Mouse (Mus musculus) embryo, embryonic 11.5 days (tissue): Measurements from ENCODE around the gene Satb1.

ENCODE experiments used
- DNase-seq: peaks from one replicate; pipeline ENCODE4 v3.0.0-alpha.2; 2012; ENCODE audit warnings: low read depth, low spot score

Satb1 gene

GRCm38 (mm10) chr17:51814301-51814700, 18.8 kb downstream of the Satb1 start:
- no peak for DNase-seq

- DNase-seq: no peak
Measured at GRCm38 (mm10) chr17:51813784-51814120, 19.3 kb downstream of the Satb1 start.

- no peak for DNase-seq
Measured at GRCm38 (mm10) chr17:51812942-51813783, 19.9 kb downstream of the Satb1 start.

GRCm38 (mm10) chr17:51812261-51812941, 20.7 kb downstream of the Satb1 start:
- DNase-seq: peak; percentile 48

GRCm38 (mm10) chr17:51811911-51812260, 21.2 kb downstream of the Satb1 start:
- DNase-seq: no peak

- no peak for DNase-seq
Measured at GRCm38 (mm10) chr17:51811086-51811868, 21.8 kb downstream of the Satb1 start.

GRCm38 (mm10) chr17:51807429-51807828, 25.7 kb downstream of the Satb1 start:
- no peak for DNase-seq

- no peak for DNase-seq
Measured at GRCm38 (mm10) chr17:51806124-51806960, 26.7 kb downstream of the Satb1 start.

- no peak for DNase-seq
Measured at GRCm38 (mm10) chr17:51800208-51800607, 32.9 kb downstream of the Satb1 start.

- DNase-seq: no peak
Measured at GRCm38 (mm10) chr17:51796459-51796858, 36.6 kb downstream of the Satb1 start.

GRCm38 (mm10) chr17:51791226-51791625, 41.9 kb downstream of the Satb1 start:
- no peak for DNase-seq

- no peak for DNase-seq
Measured at GRCm38 (mm10) chr17:51790387-51791060, 42.6 kb downstream of the Satb1 start.

GRCm38 (mm10) chr17:51789777-51790176, 43.3 kb downstream of the Satb1 start:
- no peak for DNase-seq

- DNase-seq: no peak
Measured at GRCm38 (mm10) chr17:51789098-51789497, 44.0 kb downstream of the Satb1 start.

- DNase-seq: no peak
Measured at GRCm38 (mm10) chr17:51787955-51788354, 45.1 kb downstream of the Satb1 start.

GRCm38 (mm10) chr17:51786050-51786449, 47.0 kb downstream of the Satb1 start:
- DNase-seq: no peak

GRCm38 (mm10) chr17:51784935-51785334, 48.2 kb downstream of the Satb1 start:
- DNase-seq: no peak

- DNase-seq: no peak
Measured at GRCm38 (mm10) chr17:51783591-51784279, 49.4 kb downstream of the Satb1 start.

- DNase-seq: no peak
Measured at GRCm38 (mm10) chr17:51780036-51780435, 53.1 kb downstream of the Satb1 start.

- no peak for DNase-seq
Measured at GRCm38 (mm10) chr17:51778961-51779360, 54.1 kb downstream of the Satb1 start.
